Mouse (Mus musculus) heart, embryonic 11.5 days (tissue): ENCODE data around the gene Hist1h1d. TPM values are rescaled to one million over a fixed set of nuclear protein-coding genes. Genes with fewer than 3 reads are reported as not detected.
"Not testable (repeated sequence)": the region's sequence is repeated elsewhere in the genome, so short reads cannot be mapped to it uniquely, and the experiment has no call there.

ENCODE experiments used
- ATAC-seq: fragments of 200-750 bp; cut with Nextera tagmentation; replicated peaks from 2 replicates; pipeline ENCODE4 v1.8.0; 2017; ENCODE audit warnings: moderate library complexity; ENCODE audit not compliant: insufficient number of reproducible peaks, low FRiP score, low TSS enrichment
- H3K27ac ChIP-seq: fragments of 300-500 bp; sonication (generic); 2 replicates; pipeline ENCODE4 v1.5.1; 2014; ENCODE audit warnings: mild to moderate bottlenecking, low read depth, low read length
- H3K27me3 ChIP-seq: fragments of 300-500 bp; sonication (generic); 2 replicates; pipeline ENCODE4 v1.6.1; 2014; ENCODE audit warnings: mild to moderate bottlenecking, low read length, mixed read lengths; ENCODE audit not compliant: control insufficient read depth, insufficient read depth
- H3K36me3 ChIP-seq: fragments of 300-500 bp; sonication (generic); 2 replicates; pipeline ENCODE4 v1.6.1; 2014; ENCODE audit warnings: mild to moderate bottlenecking, low read length, moderate library complexity, mixed read lengths; ENCODE audit not compliant: control insufficient read depth, insufficient read depth
- H3K4me1 ChIP-seq: fragments of 300-500 bp; sonication (generic); 2 replicates; pipeline ENCODE4 v1.6.1; 2014; ENCODE audit warnings: low read length; ENCODE audit not compliant: control insufficient read depth, insufficient read depth
- H3K4me2 ChIP-seq: fragments of 300-500 bp; sonication (generic); 2 replicates; pipeline ENCODE4 v1.6.1; 2014; ENCODE audit warnings: mild to moderate bottlenecking, moderate library complexity
- H3K4me3 ChIP-seq: fragments of 300-500 bp; sonication (generic); 2 replicates; pipeline ENCODE4 v1.5.1; 2014; ENCODE audit warnings: low read depth, low read length
- H3K9ac ChIP-seq: fragments of 300-500 bp; sonication (generic); 2 replicates; pipeline ENCODE4 v1.6.1; 2014; ENCODE audit warnings: mild to moderate bottlenecking, low read depth, low read length, moderate library complexity
- H3K9me3 ChIP-seq: fragments of 300-500 bp; sonication (generic); replicated peaks from 2 replicates; pipeline ENCODE4 v1.6.1; 2016; ENCODE audit warnings: low read length; ENCODE audit not compliant: control insufficient read depth
- WGBS: fragments of 180-500 bp; shearing (Covaris S2); extraction: QIAGEN DNeasy Blood & Tissue Kit; methylation state at CpG from one replicate; pipeline ENCODE4 v1.1.7; 2014; ENCODE audit not compliant: insufficient replicate concordance; 5-methylcytosine and 5-hydroxymethylcytosine counted together
- polyA plus RNA-seq: library from polyadenylated mRNA; unstranded; fragments of >200 nt; fragmentation: Nextera tagmentation; extraction: Ambion mirVana; gene quantifications from 2 replicates; pipeline ENCODE4 v1.2.1, GENCODE M21; 2014

The Hist1h1d gene
- polyA plus RNA-seq, 1 experiment from 2014 or later = 0.27 TPM

GRCm38 (mm10) chr13:23572218-23573033 is 19.4 kb downstream of the Hist1h1d start:
- peak overlapping the region; percentile 75 for H3K4me2 ChIP-seq
- H3K4me1 ChIP-seq = peaks cover 10% of the 10 kb centered on the region
- no peaks in the 10 kb centered on the region for H3K27me3 ChIP-seq
- H3K9ac ChIP-seq = peak overlapping the region; percentile 78; the same call in 1 of the 2 replicates
- WGBS = 40% methylated on average over 2 of the region's 2 CpGs
- H3K36me3 ChIP-seq = no peaks in the 10 kb centered on the region
- peak overlapping the region; percentile 96 for H3K27ac ChIP-seq
- peak overlapping the region; percentile 51 for H3K4me3 ChIP-seq
- no peaks in the 10 kb centered on the region for H3K9me3 ChIP-seq
- no peak for ATAC-seq

GRCm38 (mm10) chr13:23573034-23573897 is 20.2 kb downstream of the Hist1h1d start:
- H3K9me3 ChIP-seq, H3K36me3 ChIP-seq, H3K27me3 ChIP-seq, ATAC-seq: not testable (repeated sequence)
- peak overlapping the region; percentile 51 for H3K4me3 ChIP-seq
- H3K27ac ChIP-seq = peak overlapping the region; percentile 96
- peak overlapping the region; percentile 76 for H3K9ac ChIP-seq
- H3K4me2 ChIP-seq = peak overlapping the region; percentile 75
- 13% methylated on average over 17 of the region's 20 CpGs for WGBS
- H3K4me1 ChIP-seq = peaks cover 10% of the 10 kb centered on the region

GRCm38 (mm10) chr13:23573898-23574524 is 20.9 kb downstream of the Hist1h1d start, which contains the start of the genes Hist1h2bf and Hist1h2ad:
Gene Hist1h2bf, minus strand, starts transcription at chr13:23574196.
Gene Hist1h2ad, plus strand, starts transcription at chr13:23574381.
- peak; percentile 90 for ATAC-seq

GRCm38 (mm10) chr13:23574546-23575170 is 21.6 kb downstream of the Hist1h1d start:
- not testable (repeated sequence) for ATAC-seq, H3K36me3 ChIP-seq, H3K9me3 ChIP-seq, H3K27me3 ChIP-seq
- Histone ChIP-seq H3K4me3 (peak overlapping the region; percentile 25), H3K27ac (peak overlapping the region; percentile 96), H3K9ac (peak overlapping the region; percentile 59; the same call in 1 of the 2 replicates), H3K4me1 (peaks cover 10% of the 10 kb centered on the region), H3K4me2 (peak overlapping the region; percentile 75)
- 5% methylated on average over 5 of the region's 39 CpGs for WGBS

More at GRCm38 (mm10) chr13:23573898-23574524, 20.9 kb downstream of the Hist1h1d start, which contains the start of the genes Hist1h2bf and Hist1h2ad:
- H3K36me3 ChIP-seq, H3K9me3 ChIP-seq, H3K27me3 ChIP-seq: not testable (repeated sequence)
- H3K27ac ChIP-seq = peak within 1 kb of the TSS; percentile 96
- peaks cover 10% of the 10 kb centered on the region for H3K4me1 ChIP-seq
- WGBS = under 1% methylated on average over 30 of the region's 42 CpGs
- peak within 1 kb of the TSS; percentile 45 for H3K4me3 ChIP-seq
- H3K9ac ChIP-seq = peak within 1 kb of the TSS; percentile 76
- H3K4me2 ChIP-seq = peak within 1 kb of the TSS; percentile 75

GRCm38 (mm10) chr13:23575271-23575851 is 22.3 kb downstream of the Hist1h1d start, which contains the start of gene Hist1h3d:
Gene Hist1h3d, plus strand, starts transcription at chr13:23575763.
- H3K27ac ChIP-seq = peak within 1 kb of the TSS; percentile 84
- no peaks in the 10 kb centered on the region for H3K9me3 ChIP-seq
- peak; percentile 60 for ATAC-seq
- no peaks in the 10 kb centered on the region for H3K36me3 ChIP-seq
- H3K4me3 ChIP-seq = peak within 1 kb of the TSS; percentile 45
- H3K9ac ChIP-seq = peak within 1 kb of the TSS; percentile 76
- peak within 1 kb of the TSS; percentile 68 for H3K4me2 ChIP-seq
- H3K4me1 ChIP-seq = peaks cover 8% of the 10 kb centered on the region; the same call in 1 of the 2 replicates
- WGBS = under 1% methylated on average over 18 of the region's 18 CpGs
- no peaks in the 10 kb centered on the region for H3K27me3 ChIP-seq

GRCm38 (mm10) chr13:23575864-23576313 is 22.8 kb downstream of the Hist1h1d start:
- 0% methylated on average over 11 of the region's 40 CpGs for WGBS
- not testable (repeated sequence) for H3K9me3 ChIP-seq, H3K4me1 ChIP-seq, H3K27me3 ChIP-seq, ATAC-seq, H3K36me3 ChIP-seq
- Histone ChIP-seq H3K27ac (peak overlapping the region; percentile 84), H3K9ac (peak overlapping the region; percentile 76), H3K4me3 (peak overlapping the region; percentile 45), H3K4me2 (peak overlapping the region; percentile 68)

- Histone ChIP-seq H3K4me3 (peak overlapping the region; percentile 45), H3K9me3 (no peaks in the 10 kb centered on the region), H3K9ac (peak overlapping the region; percentile 76), H3K4me1 (peaks cover 8% of the 10 kb centered on the region; the same call in 1 of the 2 replicates), H3K27me3 (no peaks in the 10 kb centered on the region), H3K27ac (peak overlapping the region; percentile 84), H3K36me3 (no peaks in the 10 kb centered on the region), H3K4me2 (peak overlapping the region; percentile 68)
- ATAC-seq = no peak
- WGBS = 13% methylated on average over 7 of the region's 7 CpGs
Observed at GRCm38 (mm10) chr13:23576351-23576881, 23.4 kb downstream of the Hist1h1d start.
